Mouse (Mus musculus) embryo, embryonic 10.5 days (tissue): ENCODE data around the gene Alox5ap.

Experiments
- DNase-seq: peaks from one replicate; pipeline ENCODE4 v3.0.0-alpha.2; 2015; ENCODE audit warnings: low spot score

Alox5ap gene

DNA sequence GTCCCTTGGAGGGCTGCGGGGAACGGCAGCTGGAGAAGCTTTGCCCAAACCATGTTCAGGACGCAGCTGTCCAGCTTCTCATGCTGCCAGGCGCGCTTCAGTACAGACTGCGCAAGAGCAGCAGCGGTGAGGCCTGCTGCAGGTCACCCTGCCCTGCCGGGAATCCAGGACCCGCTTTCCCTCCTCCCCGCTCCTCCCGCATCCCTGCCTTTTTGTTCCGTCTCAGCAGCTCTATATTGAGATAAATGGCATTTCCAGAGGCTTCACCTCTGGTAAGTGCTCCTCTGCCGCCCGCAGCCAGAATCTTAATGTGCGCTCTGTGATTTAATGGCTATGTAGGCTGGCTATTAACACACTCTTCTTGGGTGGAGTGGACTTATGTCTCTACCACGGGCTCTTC is 5.5 kb upstream of the Alox5ap start:
- peak; percentile 61 for DNase-seq

DNA sequence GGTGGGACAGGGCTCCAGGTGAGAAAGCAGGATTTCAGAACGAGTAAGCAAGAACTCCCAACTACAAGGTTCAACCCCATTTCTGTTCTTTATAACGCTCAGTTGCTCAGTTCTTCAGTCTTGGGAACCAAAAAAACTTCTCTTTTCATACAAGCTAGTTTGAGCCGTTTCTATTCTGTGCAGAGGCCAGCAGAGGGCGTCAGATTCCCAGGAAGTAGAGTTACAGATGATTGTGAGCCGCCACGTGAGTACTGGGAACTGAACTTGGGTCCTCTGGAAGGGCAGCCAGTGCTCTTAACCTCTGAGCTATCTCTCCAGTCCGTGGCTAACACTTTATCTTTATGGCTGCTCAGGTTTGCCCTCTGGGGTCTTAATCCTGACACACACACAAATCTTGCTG is 3.1 kb upstream of the Alox5ap start:
- DNase-seq, result no peak

DNA sequence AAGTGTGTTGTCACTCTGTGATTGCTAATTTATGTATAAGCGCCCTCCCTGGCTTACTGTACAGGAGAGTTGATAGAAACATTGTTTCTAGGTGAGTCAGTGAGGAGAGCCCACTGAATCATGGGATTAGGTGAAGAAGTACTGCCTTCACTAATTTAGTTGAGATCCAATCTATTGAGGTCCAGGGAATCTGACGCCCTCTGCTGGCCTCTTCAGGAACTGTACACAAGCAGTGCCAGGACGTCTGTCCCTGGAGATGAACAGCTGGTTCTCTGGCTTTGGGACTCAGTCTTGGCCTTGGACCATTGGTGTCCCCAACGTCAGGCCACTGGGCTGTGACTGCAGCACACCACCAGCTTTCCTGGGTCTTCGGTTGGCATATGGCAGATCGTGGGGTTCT is 2.7 kb upstream of the Alox5ap start:
- no peak for DNase-seq

DNA sequence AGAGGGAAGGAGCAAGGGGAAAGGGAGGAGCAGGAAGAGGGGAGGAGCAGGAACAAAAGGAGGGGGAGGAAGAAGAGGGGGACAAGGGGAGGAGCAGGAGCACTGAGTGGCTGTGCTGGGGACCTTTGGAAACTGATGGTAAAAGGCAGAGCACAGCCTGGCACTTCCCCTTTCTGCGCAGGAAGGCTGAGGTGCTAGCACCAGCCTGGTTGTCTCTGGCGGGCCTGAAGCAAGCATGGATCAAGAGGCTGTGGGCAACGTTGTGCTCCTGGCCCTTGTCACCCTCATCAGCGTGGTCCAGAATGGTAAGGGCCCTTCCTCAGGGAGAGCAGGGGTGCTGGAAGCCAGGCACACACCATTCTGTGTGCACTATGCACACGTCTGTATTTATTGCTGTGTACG is 312 bp downstream of the Alox5ap start:
- DNase-seq, result no peak

DNA sequence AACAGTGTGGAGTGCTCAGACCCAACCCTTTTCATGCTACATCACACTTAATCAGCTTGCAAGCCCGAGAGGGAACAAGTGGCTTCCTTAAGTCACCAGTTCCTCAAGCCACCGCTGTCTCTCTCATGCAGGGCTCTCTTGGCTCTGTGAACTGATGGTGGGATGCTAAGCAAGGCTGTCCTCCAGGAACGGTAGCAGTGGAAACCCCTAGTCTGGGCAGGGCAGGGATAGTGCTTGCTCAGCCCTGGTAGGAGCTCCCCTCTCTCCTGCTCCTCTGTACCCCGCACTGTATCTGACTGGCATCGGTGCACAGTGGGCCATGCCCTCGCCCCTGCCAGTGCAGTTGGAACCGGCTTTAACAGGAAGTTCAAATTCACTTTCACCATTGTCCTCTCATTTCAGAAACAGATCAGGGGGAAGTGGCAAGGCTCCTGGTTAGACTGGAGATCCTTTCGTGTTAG is 2.2 kb downstream of the Alox5ap start:
- no peak for DNase-seq

DNA sequence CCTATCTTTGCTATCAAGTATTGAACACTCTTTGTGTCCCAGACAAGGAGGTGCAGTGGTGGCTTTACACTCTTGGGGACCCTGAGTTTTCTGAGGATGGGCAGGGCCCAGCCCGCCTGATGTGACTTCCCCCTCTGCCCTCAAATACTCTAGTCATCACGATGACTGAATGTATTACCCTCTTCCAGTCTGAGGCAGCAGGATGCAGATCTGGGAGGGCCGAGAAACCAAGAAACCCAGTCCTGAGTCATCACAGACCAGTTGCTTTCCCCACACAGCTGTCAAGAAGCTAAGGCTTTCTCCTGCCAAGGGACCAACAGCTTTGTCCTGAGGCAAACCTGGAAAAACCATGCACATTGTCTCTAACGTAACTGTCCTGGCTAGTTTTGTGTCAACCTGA is 2.9 kb downstream of the Alox5ap start:
- DNase-seq, result no peak

DNA sequence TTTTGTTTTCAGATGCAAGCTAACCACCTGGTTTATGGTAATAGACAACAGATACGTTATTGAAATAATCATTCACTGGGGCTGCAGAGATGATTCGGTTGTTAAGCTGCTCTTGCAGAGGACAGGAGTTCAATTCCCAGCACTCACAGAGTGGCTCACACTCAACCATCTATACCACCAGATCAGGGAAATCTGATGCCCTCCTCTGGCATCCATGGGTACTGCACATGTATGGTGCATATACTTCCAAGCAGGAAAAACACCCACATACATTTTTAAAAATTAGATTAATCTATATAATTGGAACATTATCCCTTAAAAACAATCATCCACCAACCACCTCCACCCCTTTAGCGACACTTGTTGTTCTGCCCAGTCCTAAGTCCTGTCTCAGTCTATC is 6.7 kb downstream of the Alox5ap start:
- DNase-seq, result no peak

DNA sequence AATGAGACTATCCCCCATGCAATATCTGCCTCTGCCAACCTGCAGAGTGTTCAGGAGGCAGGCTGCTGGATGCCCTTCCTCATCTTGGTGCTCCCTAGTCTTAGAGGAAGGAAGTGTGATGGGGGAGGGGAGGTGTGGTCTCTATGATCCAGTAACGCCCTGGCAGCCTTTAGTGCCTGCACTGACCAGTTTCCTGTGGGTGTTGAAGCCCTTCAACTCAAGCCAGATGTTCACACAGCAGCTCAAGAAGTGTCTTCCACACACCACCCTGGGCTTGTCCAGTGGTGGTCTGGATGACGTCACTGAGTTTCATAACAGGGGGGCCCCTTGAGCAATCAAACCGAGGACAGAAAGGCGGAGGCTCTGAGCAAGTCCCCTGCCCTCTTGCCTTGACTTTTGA is 8.0 kb downstream of the Alox5ap start:
- DNase-seq, result no peak

DNA sequence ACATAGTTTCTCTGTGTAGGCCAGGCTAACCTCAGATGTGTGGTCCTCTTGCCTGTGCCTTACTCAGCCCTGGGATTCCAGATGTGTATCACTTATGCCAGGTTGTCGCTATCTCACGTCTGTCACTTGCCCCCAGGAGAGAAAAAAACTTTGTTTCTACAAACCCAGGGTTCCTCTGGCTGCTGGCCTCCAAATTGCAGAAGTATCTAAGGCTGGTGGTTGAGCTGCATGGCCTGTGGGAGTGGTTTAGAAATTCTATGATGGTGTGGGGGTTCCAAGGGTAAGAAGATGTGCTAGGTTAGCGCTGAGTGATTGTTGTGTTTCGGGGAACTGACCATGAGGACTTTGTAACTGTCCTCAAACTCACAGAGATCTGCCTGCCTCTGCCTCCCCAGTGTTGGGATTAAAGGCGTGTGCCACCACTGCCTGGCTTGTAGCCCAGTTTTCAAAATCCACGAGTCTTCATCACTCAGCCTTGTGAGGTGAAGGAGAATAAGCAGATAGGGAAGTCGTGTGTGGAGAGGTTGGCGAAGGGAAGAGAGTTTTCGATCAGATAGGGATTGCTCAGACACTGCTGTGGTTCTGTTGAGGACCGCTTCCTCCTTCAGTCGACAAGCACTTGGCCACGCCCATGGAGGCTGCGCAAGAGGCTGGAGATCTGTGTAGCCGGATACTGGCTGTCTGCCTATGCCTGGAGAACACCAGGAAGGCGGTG is 10.0 kb downstream of the Alox5ap start:
- no peak for DNase-seq

DNA sequence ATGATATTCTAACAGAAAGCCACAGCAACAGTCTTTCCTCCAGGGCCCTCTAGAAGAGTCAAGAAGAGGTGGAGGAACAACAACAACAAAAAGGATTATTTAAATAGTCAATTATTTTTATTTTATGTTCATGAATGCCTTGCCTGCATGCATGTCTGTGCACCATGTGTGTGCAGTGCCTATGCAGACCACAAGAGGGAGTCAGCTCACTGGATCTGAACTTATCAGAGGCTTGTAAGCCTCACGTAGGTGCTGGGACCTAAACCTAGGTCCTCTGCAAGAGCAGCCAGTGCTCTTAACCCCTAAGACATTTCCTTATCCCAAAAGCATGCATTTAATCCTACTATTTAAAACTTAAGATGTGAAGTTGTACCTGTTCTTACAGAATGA is 10.5 kb downstream of the Alox5ap start:
- no peak for DNase-seq

DNA sequence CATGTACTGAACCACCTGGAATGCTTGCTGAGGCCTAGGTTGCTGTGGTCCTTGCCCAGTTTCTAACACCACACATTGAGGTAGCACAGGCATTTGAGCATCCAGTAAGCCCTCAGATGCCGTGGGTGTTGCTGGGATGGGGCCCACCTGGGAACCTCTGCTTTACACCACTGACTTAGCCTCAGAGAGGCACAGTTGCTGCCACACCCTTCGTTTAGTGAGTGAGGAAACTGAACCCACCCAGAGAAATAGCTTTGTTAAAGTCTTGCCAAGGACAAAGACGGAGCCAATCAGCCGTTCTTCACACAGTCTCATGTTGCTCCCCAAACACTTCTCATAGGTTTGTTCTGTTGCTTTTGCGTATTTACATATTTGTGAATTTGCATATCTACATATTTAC is 13.0 kb downstream of the Alox5ap start:
- DNase-seq, result no peak

DNA sequence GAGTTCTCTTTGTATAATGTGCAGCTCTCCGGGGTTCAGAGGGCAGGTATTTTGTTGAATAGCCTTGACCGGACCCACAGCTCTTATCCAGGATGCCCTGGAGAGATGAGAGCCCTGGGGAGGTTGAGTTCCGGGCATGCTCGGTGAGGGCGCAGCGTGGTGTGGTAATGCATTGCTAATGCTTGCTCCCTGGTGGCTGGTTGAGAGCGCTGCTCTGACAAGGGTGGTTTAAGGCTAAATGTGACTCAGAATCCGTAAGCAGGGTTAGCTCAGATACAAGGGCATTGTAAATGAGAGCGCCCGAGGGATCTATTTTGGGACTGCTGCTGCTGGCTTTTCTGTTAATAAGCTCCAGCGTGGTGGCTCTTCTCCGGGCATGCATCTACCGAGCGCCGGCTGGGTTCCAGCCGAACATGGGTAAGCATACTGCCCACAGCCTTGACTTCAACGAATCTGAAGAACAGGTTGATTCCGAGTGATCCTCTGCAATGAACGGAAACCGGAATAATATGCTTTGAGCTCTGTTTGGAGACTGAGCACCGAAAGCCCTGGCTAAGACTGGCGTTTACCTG is 14.8 kb downstream of the Alox5ap start:
- peak; percentile 57 for DNase-seq

DNA sequence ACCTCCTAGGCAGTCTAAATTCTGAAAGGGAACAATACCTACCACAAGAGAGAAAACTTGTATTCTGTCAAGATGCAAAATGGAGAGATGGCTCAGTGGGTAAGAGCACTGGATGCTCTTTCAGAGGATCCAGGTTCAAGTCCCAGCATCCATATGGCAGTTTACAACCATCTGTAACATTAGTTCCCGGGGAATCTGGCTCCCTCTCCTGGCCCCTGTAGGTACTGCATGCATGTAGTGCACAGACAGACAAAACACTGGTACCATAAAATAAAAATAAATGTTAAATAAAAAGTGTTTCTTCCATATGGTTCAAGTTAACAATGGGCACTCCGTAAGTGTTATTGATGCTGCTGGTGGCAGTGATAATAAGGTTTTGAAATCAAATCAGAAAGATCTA is 18.4 kb downstream of the Alox5ap start:
- DNase-seq, result no peak

DNA sequence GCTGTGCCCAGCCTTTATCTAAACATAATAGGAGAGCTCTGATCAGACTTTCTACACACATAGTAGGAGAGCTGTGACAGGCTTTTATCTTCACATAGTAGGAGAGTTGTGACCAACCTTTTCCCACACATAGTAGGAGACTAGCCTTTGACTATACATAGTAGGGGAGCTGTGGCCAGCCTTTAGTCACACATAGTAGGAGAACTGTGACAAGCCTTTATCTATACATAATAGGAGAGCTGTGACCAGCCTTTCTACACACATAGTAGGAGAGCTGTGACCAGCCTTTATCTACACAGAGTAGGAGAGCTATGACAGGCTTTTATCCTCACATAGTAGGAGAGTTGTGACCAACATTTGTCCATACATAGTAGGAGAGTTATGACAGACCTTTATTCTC is 19.3 kb downstream of the Alox5ap start:
- no peak for DNase-seq

DNA sequence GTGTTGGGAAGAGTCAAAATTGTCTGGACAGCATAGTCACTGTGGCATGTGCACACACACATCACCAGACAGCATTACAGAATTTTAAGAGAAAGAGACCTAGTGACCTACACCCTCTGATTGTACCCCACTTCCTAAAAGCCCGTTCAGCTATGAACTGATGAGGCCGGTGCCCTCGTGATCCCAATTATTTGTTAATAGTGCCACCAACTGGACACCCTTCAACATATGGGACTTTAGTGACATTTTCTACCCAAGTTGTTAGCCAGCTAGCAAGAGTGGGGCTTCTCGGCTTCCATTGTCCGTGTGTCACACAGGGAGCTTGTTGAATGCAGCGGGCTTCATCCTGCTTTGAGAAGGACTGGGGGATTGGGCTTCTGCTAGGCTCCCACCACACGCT is 21.5 kb downstream of the Alox5ap start:
- DNase-seq, result peak; percentile 39

DNA sequence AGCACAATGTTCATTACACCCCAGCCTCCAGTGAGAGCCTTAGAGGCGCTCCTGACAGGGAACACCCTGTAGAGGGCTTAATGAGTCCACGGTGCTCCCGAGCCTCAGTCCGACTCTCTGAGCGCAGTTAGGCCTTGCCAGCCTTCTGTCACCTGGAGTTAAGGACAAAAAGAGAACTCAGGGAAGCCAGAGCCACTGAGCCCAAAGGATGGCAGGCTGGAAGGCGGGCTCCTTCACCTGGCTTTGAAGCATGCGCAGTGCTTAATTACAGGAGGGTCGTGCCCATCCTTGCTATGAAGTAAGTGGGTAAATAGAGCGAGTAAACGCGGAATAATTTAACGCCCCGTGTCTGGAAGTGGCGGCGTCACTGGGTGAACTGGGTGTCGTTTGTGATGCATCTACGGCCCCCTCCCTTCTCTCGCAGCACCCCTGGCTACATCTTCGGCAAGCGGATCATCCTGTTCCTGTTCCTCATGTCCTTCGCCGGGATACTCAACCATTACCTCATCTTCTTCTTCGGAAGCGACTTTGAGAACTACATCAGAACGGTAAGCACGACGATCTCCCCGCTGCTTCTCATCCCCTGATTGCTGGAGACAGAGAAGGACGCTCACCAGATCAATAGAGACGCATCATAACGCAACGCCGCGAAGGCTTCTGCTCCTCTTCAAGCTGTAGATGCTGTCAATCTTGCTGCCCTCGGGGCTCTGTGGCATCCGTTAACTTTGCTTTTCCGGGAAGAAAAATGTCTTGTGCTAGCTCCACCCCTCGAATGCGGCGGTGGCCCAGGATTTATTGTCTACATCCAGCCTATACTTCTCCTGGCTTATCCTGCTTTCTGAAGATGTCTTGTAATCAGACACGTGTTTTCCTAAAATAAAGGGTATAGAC is 22.8 kb downstream of the Alox5ap start:
- peak; percentile 51 for DNase-seq

DNA sequence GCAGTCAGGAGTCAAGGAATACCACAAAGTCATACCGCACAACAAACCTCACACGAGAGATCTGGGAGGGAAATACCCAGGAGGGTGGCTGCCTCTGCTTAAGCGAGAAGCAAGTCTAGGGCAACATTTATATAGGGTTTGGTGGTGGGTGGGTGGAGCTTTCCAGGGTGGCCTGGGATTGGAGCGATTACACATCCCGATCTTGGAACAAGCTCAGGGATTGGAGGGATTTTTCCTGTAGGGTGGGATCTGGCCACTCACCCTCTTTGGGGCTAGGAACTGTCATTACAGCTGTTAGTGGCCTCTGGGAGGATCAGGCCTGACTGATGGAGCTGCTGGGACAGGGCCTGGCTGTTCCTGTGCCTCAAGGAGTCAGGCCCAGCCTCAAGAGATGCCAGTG is 26.7 kb downstream of the Alox5ap start:
- DNase-seq, result no peak

DNA sequence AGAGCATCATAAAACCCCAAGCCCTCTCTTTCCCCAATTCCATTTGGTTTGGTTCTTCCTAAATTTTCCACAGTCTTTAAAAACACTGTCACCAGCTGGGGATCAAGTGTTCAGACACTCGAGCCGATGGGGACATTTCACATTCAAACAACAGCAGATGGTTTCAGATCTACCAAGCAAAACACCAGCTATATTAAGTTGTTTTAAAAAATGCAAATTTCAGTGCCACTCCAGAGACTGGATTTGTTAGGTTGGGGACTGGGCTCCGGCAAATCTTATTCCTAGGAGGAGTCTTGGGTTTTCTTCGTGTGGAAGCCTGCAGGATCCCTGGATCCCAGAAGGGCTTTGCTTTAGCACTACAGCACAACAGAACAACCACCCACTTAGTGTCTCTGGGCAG is 28.5 kb downstream of the Alox5ap start:
- DNase-seq, result no peak

DNA sequence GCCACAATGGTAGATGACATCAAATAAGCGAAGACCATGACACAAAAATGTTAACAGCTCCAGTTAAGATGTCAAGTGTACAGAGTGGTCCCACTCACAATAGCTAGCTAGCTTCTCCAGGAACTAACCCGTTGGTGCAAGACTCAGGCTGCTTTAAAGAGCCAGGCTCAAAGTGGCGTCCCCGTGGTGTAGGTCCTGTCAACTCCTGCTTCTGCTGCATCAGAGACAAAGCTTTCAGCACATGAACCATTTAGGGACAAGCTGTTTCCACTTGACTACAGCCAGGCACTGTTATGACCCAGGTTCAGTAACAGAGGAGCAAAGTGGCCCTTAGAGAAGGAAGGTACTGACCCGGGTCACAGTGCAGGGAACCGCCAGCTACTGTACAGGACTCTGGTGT is 32.2 kb downstream of the Alox5ap start:
- DNase-seq, result no peak

DNA sequence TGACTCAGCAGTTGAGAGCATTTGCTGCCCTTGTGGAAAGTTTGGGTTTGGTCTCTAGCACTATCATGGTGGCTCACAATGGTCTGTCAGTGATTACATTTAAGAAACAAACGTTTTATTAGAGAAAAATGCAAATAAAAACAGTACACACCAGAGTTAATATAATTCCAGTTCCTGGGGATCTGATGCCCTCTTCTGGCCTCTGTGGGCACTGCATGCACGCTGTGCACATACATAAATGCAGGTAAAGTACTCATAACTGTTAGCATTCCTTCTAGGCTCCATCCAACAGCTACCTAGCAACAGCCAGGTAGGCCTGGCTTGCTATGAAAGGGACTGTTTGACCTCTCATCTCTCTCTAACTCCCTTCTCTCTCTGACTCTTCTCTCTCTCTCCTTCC is 32.9 kb downstream of the Alox5ap start:
- DNase-seq, result no peak

DNA sequence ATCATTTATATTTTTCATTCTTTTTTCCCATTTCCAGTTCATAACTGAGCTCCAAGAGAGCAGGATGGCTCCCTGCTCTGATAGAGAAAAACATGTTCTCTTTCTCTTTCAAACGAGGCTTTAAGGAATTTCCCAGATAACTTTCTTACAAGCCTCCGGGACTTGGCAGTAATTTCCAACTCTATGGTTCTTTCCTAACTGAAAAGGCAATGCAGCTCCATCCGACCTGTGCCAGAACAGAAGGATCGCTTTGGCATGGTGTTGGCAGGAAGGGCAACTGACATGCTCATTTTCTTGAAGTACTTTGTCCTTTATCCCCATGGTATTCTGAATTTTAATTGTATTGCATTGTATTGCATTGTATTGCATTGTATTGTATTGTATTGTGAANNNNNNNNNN is 33.7 kb downstream of the Alox5ap start:
- no peak for DNase-seq

DNA sequence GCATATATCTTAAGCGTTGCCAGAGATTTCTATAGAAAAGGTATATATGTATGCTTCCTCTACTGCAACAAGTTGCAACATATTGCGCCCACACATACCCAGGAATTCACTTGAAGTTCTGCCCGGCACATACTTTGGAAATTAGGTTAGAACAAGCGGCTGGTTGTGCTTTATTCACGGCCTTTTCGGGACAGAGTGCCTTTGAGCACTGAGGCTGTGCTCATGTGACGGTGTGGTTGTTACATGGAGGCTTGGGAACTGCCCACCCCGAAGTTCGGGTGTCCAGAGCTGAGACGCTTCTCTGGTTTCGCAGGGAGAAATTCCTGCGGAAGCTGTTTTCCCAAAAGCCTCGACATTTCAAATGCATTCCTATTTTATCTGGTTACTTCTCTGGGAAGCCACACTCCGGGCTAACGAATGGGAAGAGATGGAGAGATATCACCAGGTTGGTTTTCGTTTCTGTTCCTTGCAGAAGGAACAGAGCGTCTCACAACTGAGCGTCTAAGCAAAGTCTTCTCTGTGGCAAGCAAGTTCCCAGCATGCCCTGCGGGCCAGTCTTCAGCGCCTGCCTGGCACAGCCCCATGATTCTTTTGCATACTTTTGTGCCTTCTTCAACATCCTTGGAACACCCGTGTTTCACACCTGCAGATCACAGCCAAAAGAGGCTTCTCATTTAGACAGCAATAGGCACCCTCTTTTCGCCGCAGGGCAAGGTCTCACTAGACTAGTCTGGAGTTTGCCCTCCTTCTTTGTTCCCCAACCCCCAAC is 48.5 kb downstream of the Alox5ap start:
- no peak for DNase-seq
